Mouse (Mus musculus) spleen, adult 2 months (tissue): ENCODE results near the gene Slc35d1.

Experiments used
- CTCF ChIP-seq: fragments of 200-500 bp; IDR thresholded peaks from 2 replicates; pipeline ENCODE4 v1.5.1; 2011; ENCODE audit warnings: mild to moderate bottlenecking, inconsistent platforms; ENCODE audit not compliant: insufficient read depth, insufficient read length, insufficient replicate concordance; ENCODE audit errors: extremely low read depth
- POLR2A ChIP-seq: fragments of 200-500 bp; IDR thresholded peaks from 2 replicates; pipeline ENCODE4 v1.6.1; 2011; ENCODE audit warnings: low read depth, low read length, inconsistent platforms

DNA sequence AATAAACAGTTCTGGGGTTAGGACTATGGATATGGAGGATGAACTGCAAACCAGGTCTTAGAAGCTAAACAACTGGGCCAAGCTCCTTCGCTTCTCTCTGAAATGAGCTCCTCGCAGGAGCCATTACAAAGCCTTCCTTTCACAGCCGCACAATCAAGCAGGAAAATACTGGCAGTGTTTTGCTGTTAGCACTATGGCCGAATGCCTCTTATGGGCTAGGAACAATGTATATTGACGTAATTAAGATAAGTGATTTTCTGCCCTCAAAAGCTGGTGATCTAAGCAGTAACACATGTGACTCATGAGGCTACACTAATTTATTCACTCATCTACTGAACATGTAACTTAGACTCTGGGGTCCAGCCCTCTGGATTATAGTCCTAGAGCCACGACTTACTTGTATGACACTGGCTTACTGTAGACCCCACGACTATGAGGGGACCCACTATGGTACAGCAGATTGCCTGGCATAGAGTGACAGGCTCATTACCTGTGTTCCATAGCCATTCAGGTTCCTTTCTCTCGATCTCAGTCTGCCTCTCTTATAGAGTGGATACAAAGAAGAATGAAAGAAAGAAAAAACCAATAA lies 34.6 kb downstream of the Slc35d1 start:
- TF ChIP-seq CTCF (no peak), POLR2A (no peak)
